Mouse (Mus musculus): Measurements from ENCODE around the gene Olfr353. TPM values are rescaled to one million over a fixed set of nuclear protein-coding genes. Genes with fewer than 3 reads are reported as not detected.

Gene Olfr353
- polyA plus RNA-seq (2014; fragmentation: Nextera tagmentation; extraction: Ambion mirVana): not detected in 2 replicates

DNA sequence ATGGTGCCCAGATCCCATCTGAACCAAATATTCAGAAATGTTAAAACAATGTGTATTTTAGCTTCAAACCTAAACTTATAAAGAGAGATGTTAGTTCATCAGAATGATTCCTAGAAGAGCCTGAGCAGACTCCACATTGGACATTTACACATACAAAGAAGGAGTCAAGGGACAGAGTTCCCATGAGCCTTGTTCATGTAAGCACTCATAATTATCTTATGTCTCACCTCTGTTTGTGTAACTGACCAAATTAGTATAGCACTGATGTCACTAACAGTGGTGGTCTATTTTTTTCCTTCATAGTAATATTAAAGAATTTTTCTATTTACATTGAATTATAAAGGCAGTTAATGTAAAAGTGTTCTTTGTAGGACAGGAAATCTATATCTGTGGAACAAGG is at the start of gene Olfr353:
TSS of gene Olfr353 (minus strand) at position 101 of the 400 bp plus-strand sequence.
- no peak for ATAC-seq (replicated peaks; ENCODE audit: insufficient number of reproducible peaks, low FRiP score, low TSS enrichment)
- no peak within 1 kb of the TSS for H3K9ac ChIP-seq (ENCODE audit: low read depth, low read length)
- peaks cover 3% of the 10 kb centered on the region; the same call in 1 of the 2 replicates for H3K9me3 ChIP-seq (replicated peaks; ENCODE audit: control insufficient read depth, low read length)
- no peak within 1 kb of the TSS for H3K27ac ChIP-seq (ENCODE audit: low read depth, low read length)
- H3K27me3 ChIP-seq (ENCODE audit: control insufficient read depth, insufficient read depth, low read length): no peaks in the 10 kb centered on the region
- H3K4me2 ChIP-seq: no peak within 1 kb of the TSS
- H3K4me1 ChIP-seq (ENCODE audit: control insufficient read depth, insufficient read depth, low read length): no peaks in the 10 kb centered on the region
- no peaks in the 10 kb centered on the region for H3K36me3 ChIP-seq (ENCODE audit: control insufficient read depth, insufficient read depth, low read length)
- no peak within 1 kb of the TSS for H3K4me3 ChIP-seq (ENCODE audit: low read depth, low read length)

GRCm38 (mm10) chr2:36936821-36937220 is 44.1 kb upstream of the Olfr353 start, which contains the start of gene Olfr356:
TSS of gene Olfr356 (plus strand) at chr2:36937121.
- Histone ChIP-seq H3K9ac (ENCODE audit: low read depth, low read length) (no peak within 1 kb of the TSS), H3K4me1 (ENCODE audit: control insufficient read depth, insufficient read depth, low read length) (no peaks in the 10 kb centered on the region), H3K36me3 (ENCODE audit: control insufficient read depth, insufficient read depth, low read length) (no peaks in the 10 kb centered on the region), H3K27me3 (ENCODE audit: control insufficient read depth, insufficient read depth, low read length) (no peaks in the 10 kb centered on the region), H3K4me3 (ENCODE audit: low read depth, low read length) (no peak within 1 kb of the TSS), H3K27ac (ENCODE audit: low read depth, low read length) (no peak within 1 kb of the TSS), H3K4me2 (no peak within 1 kb of the TSS), H3K9me3 (replicated peaks; ENCODE audit: control insufficient read depth, low read length) (peaks cover 5% of the 10 kb centered on the region)
- ATAC-seq (replicated peaks; ENCODE audit: insufficient number of reproducible peaks, low FRiP score, low TSS enrichment): no peak
- WGBS (ENCODE audit: insufficient replicate concordance): 68% methylated on average over 2 of the region's 2 CpGs

GRCm38 (mm10) chr2:36928797-36929196 is 36.1 kb upstream of the Olfr353 start, which contains the start of gene Olfr355:
TSS of gene Olfr355 (minus strand) at chr2:36928897.
- Histone ChIP-seq H3K9me3 (replicated peaks; ENCODE audit: control insufficient read depth, low read length) (0 out of 2 replicates have a peak, but pooled peaks cover 3% of the 10 kb centered on the region), H3K36me3 (ENCODE audit: control insufficient read depth, insufficient read depth, low read length) (no peaks in the 10 kb centered on the region), H3K4me2 (no peak within 1 kb of the TSS), H3K9ac (ENCODE audit: low read depth, low read length) (no peak within 1 kb of the TSS), H3K27ac (ENCODE audit: low read depth, low read length) (no peak within 1 kb of the TSS), H3K4me1 (ENCODE audit: control insufficient read depth, insufficient read depth, low read length) (no peaks in the 10 kb centered on the region), H3K27me3 (ENCODE audit: control insufficient read depth, insufficient read depth, low read length) (no peaks in the 10 kb centered on the region), H3K4me3 (ENCODE audit: low read depth, low read length) (no peak within 1 kb of the TSS)
- ATAC-seq (replicated peaks; ENCODE audit: insufficient number of reproducible peaks, low FRiP score, low TSS enrichment): no peak

DNA sequence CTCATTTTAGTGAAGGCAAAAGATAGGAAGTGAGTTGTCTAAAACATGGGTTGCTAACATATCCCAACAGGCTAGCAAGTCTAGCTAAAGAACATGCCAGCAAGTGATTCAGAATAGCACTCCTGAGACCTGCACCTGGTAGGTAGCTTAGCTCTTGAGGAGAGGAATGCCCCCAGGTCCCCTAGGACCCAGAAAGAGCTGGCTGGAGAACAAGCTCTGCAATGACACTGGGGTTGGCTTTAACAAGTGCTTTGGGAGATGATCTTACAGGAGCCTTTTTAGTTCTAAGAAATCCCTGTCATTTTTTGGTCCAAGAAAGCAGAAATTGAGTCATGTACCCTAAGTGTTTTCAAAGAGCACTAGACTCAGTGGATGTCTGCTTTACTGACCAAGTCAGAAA is 12.6 kb upstream of the Olfr353 start, which contains the start of gene Olfr354:
TSS of gene Olfr354 (plus strand) at position 301 of the 400 bp plus-strand sequence.
- no peaks in the 10 kb centered on the region for H3K27me3 ChIP-seq (ENCODE audit: control insufficient read depth, insufficient read depth, low read length)
- no peaks in the 10 kb centered on the region; the same call in none of the 2 replicates for H3K9me3 ChIP-seq (replicated peaks; ENCODE audit: control insufficient read depth, low read length)
- H3K4me1 ChIP-seq (ENCODE audit: control insufficient read depth, insufficient read depth, low read length): no peaks in the 10 kb centered on the region
- no peak within 1 kb of the TSS for H3K9ac ChIP-seq (ENCODE audit: low read depth, low read length)
- no peaks in the 10 kb centered on the region for H3K36me3 ChIP-seq (ENCODE audit: control insufficient read depth, insufficient read depth, low read length)
- no peak within 1 kb of the TSS for H3K27ac ChIP-seq (ENCODE audit: low read depth, low read length)
- no peak within 1 kb of the TSS for H3K4me2 ChIP-seq
- no peak for ATAC-seq (replicated peaks; ENCODE audit: insufficient number of reproducible peaks, low FRiP score, low TSS enrichment)
- H3K4me3 ChIP-seq (ENCODE audit: low read depth, low read length): no peak within 1 kb of the TSS

GRCm38 (mm10) chr2:36897114-36897513 is 4.4 kb upstream of the Olfr353 start:
- Histone ChIP-seq H3K27ac (ENCODE audit: low read depth, low read length) (no peak overlapping the region), H3K27me3 (ENCODE audit: control insufficient read depth, insufficient read depth, low read length) (no peaks in the 10 kb centered on the region), H3K9me3 (replicated peaks; ENCODE audit: control insufficient read depth, low read length) (peaks cover 3% of the 10 kb centered on the region; the same call in 1 of the 2 replicates), H3K4me2 (no peak overlapping the region), H3K4me1 (ENCODE audit: control insufficient read depth, insufficient read depth, low read length) (no peaks in the 10 kb centered on the region), H3K9ac (ENCODE audit: low read depth, low read length) (no peak overlapping the region), H3K36me3 (ENCODE audit: control insufficient read depth, insufficient read depth, low read length) (no peaks in the 10 kb centered on the region), H3K4me3 (ENCODE audit: low read depth, low read length) (no peak overlapping the region)
- no peak for ATAC-seq (replicated peaks; ENCODE audit: insufficient number of reproducible peaks, low FRiP score, low TSS enrichment)

DNA sequence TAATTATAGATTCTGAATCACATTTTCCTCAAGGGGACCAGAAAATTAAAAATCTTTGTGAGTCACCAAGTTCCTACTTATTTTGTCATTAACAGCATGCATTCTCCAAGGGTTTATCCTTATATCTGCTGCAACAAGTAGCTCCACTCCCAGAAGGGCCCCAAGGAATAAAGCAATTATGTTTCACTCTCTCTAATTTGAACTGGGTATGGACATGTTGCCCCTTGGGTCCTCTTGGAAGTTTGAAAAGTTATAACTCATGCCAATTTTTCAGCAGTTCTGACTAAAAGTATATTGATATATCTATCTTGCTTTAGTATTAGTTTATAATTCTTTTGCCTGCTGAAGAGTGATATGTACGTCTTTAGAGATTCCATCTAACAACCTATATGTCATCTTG is 24.6 kb downstream of the Olfr353 start, which contains the start of gene Olfr352:
TSS of gene Olfr352 (plus strand) at position 301 of the 400 bp plus-strand sequence.
- ATAC-seq (replicated peaks; ENCODE audit: insufficient number of reproducible peaks, low FRiP score, low TSS enrichment): no peak
- H3K27ac ChIP-seq (ENCODE audit: low read depth, low read length): no peak within 1 kb of the TSS
- no peak within 1 kb of the TSS for H3K4me3 ChIP-seq (ENCODE audit: low read depth, low read length)
- no peak within 1 kb of the TSS for H3K9ac ChIP-seq (ENCODE audit: low read depth, low read length)
- H3K4me2 ChIP-seq: no peak within 1 kb of the TSS
- no peaks in the 10 kb centered on the region for H3K4me1 ChIP-seq (ENCODE audit: control insufficient read depth, insufficient read depth, low read length)
- H3K9me3 ChIP-seq (replicated peaks; ENCODE audit: control insufficient read depth, low read length): peaks cover 11% of the 10 kb centered on the region; the same call in 1 of the 2 replicates
- H3K36me3 ChIP-seq (ENCODE audit: control insufficient read depth, insufficient read depth, low read length): no peaks in the 10 kb centered on the region
- WGBS (ENCODE audit: insufficient replicate concordance): 66% methylated on average over 1 of the region's 1 CpGs
- H3K27me3 ChIP-seq (ENCODE audit: control insufficient read depth, insufficient read depth, low read length): no peaks in the 10 kb centered on the region

DNA sequence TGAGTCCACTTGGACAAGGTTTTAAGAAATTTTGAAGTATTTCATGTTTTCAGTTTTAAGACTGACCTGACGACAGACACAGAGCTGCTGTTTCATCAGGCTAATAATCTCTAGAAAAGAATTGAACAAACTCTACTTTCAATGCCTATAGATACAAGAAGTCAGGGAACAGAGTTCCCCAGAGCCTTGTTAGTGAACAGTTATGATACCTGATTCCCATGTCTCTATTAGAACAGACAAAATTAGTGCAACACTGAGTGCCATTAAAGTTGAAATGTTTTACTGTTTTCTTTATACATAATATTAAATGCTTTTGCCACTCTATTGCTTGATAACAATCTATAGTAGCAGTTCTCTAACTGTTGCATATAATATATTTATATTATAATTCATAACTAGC is 30.2 kb downstream of the Olfr353 start, which contains the start of gene Olfr351:
TSS of gene Olfr351 (minus strand) at position 101 of the 400 bp plus-strand sequence.
- Histone ChIP-seq H3K4me3 (ENCODE audit: low read depth, low read length) (no peak within 1 kb of the TSS), H3K27me3 (ENCODE audit: control insufficient read depth, insufficient read depth, low read length) (no peaks in the 10 kb centered on the region), H3K4me2 (no peak within 1 kb of the TSS), H3K27ac (ENCODE audit: low read depth, low read length) (no peak within 1 kb of the TSS), H3K4me1 (ENCODE audit: control insufficient read depth, insufficient read depth, low read length) (no peaks in the 10 kb centered on the region), H3K36me3 (ENCODE audit: control insufficient read depth, insufficient read depth, low read length) (no peaks in the 10 kb centered on the region), H3K9ac (ENCODE audit: low read depth, low read length) (no peak within 1 kb of the TSS), H3K9me3 (replicated peaks; ENCODE audit: control insufficient read depth, low read length) (peaks cover 13% of the 10 kb centered on the region; the same call in 1 of the 2 replicates)
- 62% methylated on average over 1 of the region's 1 CpGs for WGBS (ENCODE audit: insufficient replicate concordance)
- no peak for ATAC-seq (replicated peaks; ENCODE audit: insufficient number of reproducible peaks, low FRiP score, low TSS enrichment)

- 88% methylated on average over 1 of the region's 1 CpGs for WGBS (ENCODE audit: insufficient replicate concordance)
- Histone ChIP-seq H3K27ac (ENCODE audit: low read depth, low read length) (no peak within 1 kb of the TSS), H3K4me2 (no peak within 1 kb of the TSS), H3K36me3 (ENCODE audit: control insufficient read depth, insufficient read depth, low read length) (no peaks in the 10 kb centered on the region), H3K27me3 (ENCODE audit: control insufficient read depth, insufficient read depth, low read length) (no peaks in the 10 kb centered on the region), H3K9me3 (replicated peaks; ENCODE audit: control insufficient read depth, low read length) (peaks cover 7% of the 10 kb centered on the region), H3K4me1 (ENCODE audit: control insufficient read depth, insufficient read depth, low read length) (no peaks in the 10 kb centered on the region), H3K9ac (ENCODE audit: low read depth, low read length) (no peak within 1 kb of the TSS), H3K4me3 (ENCODE audit: low read depth, low read length) (no peak within 1 kb of the TSS)
- ATAC-seq (replicated peaks; ENCODE audit: insufficient number of reproducible peaks, low FRiP score, low TSS enrichment): no peak
Observed at GRCm38 (mm10) chr2:36846010-36846409, 46.7 kb downstream of the Olfr353 start, which contains the start of gene Olfr350. TSS of gene Olfr350 (plus strand) at chr2:36846310.
